Mouse (Mus musculus) urinary bladder, postnatal 14 days (tissue): Measurements from ENCODE around the gene A630076J17Rik.
A peak's percentile ranks its signal among the peaks of the same experiment; 100 is the strongest.

Source experiments
- DNase-seq: peaks from one replicate; pipeline ENCODE4 v3.0.0; 2021; ENCODE audit warnings: low spot score

Gene A630076J17Rik

GRCm38 (mm10) chr3:107231202-107231601 lies 788 bp downstream of the A630076J17Rik start:
- DNase-seq, result no peak

GRCm38 (mm10) chr3:107233351-107233813 lies 3.0 kb downstream of the A630076J17Rik start:
- DNase-seq, result peak; percentile 82

- no peak for DNase-seq
These were observed 3.5 kb downstream of the A630076J17Rik start for GRCm38 (mm10) chr3:107233945-107234344.

GRCm38 (mm10) chr3:107238051-107238450 lies 7.6 kb downstream of the A630076J17Rik start:
- no peak for DNase-seq

GRCm38 (mm10) chr3:107238471-107238980 lies 8.1 kb downstream of the A630076J17Rik start:
- no peak for DNase-seq

- DNase-seq, result no peak
These were observed 9.2 kb downstream of the A630076J17Rik start, which contains the start of gene Prok1 for GRCm38 (mm10) chr3:107239607-107240006. Gene Prok1 (minus strand): TSS chr3:107239707.

GRCm38 (mm10) chr3:107241389-107242094 lies 11.1 kb downstream of the A630076J17Rik start:
- DNase-seq, result no peak

GRCm38 (mm10) chr3:107246876-107247275 lies 16.5 kb downstream of the A630076J17Rik start:
- DNase-seq, result no peak

- DNase-seq, result no peak
These were observed 18.6 kb downstream of the A630076J17Rik start for GRCm38 (mm10) chr3:107249042-107249441.

GRCm38 (mm10) chr3:107250320-107250719 lies 19.9 kb downstream of the A630076J17Rik start:
- DNase-seq, result no peak

- DNase-seq, result no peak
These were observed 21.6 kb downstream of the A630076J17Rik start for GRCm38 (mm10) chr3:107252035-107252434.

- no peak for DNase-seq
These were observed 23.5 kb downstream of the A630076J17Rik start for GRCm38 (mm10) chr3:107253925-107254324.

- DNase-seq, result no peak
These were observed 25.6 kb downstream of the A630076J17Rik start for GRCm38 (mm10) chr3:107255992-107256391.

- no peak for DNase-seq
These were observed 26.3 kb downstream of the A630076J17Rik start for GRCm38 (mm10) chr3:107256724-107257123.

GRCm38 (mm10) chr3:107257924-107258323 lies 27.5 kb downstream of the A630076J17Rik start:
- no peak for DNase-seq

GRCm38 (mm10) chr3:107260956-107261850 lies 30.8 kb downstream of the A630076J17Rik start:
- DNase-seq, result peak; percentile 10

GRCm38 (mm10) chr3:107261851-107262165 lies 31.4 kb downstream of the A630076J17Rik start:
- no peak for DNase-seq

- DNase-seq, result no peak
These were observed 36.5 kb downstream of the A630076J17Rik start for GRCm38 (mm10) chr3:107266814-107267345.

GRCm38 (mm10) chr3:107272433-107272832 lies 42.0 kb downstream of the A630076J17Rik start:
- DNase-seq, result no peak

GRCm38 (mm10) chr3:107273820-107274219 lies 43.4 kb downstream of the A630076J17Rik start:
- peak; percentile 51 for DNase-seq

- no peak for DNase-seq
These were observed 44.9 kb downstream of the A630076J17Rik start for GRCm38 (mm10) chr3:107275351-107275750.

GRCm38 (mm10) chr3:107275996-107276395 lies 45.6 kb downstream of the A630076J17Rik start:
- no peak for DNase-seq
